Mouse (Mus musculus): Measurements from ENCODE around the gene Nol12.

DNA sequence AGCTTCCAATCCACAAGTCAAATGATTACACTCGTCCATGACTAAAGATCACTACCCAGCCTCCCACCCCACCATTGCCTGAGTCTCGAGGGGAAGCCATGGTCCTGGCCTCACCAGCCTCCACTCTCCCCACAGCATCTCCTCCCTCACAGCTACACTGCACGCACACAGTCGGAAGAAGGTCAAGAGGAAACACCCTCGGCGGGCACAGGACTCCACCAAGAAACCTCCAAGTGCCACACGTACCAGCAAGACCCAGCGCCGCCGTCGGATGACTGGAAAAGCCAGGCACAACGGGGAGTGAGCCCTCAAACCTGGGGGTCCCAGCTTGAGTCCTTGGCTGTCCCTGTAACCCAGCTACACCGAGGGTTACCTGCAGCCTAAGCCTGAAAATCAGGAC is 5.6 kb downstream of the Nol12 start:
- TF ChIP-seq EP300 (IDR thresholded peaks at IDR 0.05; ENCODE audit: low read length) (no peak), POLR2AphosphoS2 (IDR thresholded peaks at IDR 0.05; ENCODE audit: low read depth, low read length) (no peak), CTCF (conservative IDR thresholded peaks at IDR 0.05 in 1 of 2, IDR thresholded peaks at IDR 0.05 in 1 of 2; ENCODE audit: low read depth in 2 of 2, low read length in 2 of 2) (no peak), NRF1 (IDR thresholded peaks at IDR 0.05; ENCODE audit: low read depth, low read length) (no peak), POLR2A (IDR thresholded peaks at IDR 0.05; ENCODE audit: low read depth, low read length) (no peak), USF2 (conservative IDR thresholded peaks at IDR 0.05; ENCODE audit: low read depth, low read length) (no peak), MXI1 (IDR thresholded peaks at IDR 0.05; ENCODE audit: low read depth, low read length) (no peak), E2F4 (IDR thresholded peaks at IDR 0.05; ENCODE audit: insufficient replicate concordance, low read depth, low read length) (no peak), MAFK (IDR thresholded peaks at IDR 0.05; ENCODE audit: insufficient replicate concordance, low read length) (no peak), HCFC1 (IDR thresholded peaks at IDR 0.05; ENCODE audit: low read depth, low read length) (no peak), NELFE (IDR thresholded peaks at IDR 0.05; ENCODE audit: low read depth, low read length) (no peak), USF1 (IDR thresholded peaks at IDR 0.05; ENCODE audit: low read depth, low read length) (no peak), ZNF384 (IDR thresholded peaks at IDR 0.05; ENCODE audit: low read depth, low read length) (no peak)
